Mouse (Mus musculus): ENCODE results near the gene Vps52. TPM values are rescaled to one million over a fixed set of nuclear protein-coding genes. Genes with fewer than 3 reads are reported as not detected.
A peak's percentile ranks its signal among the peaks of the same experiment; 100 is the strongest.

The Vps52 gene
- total and polyA plus RNA-seq, 2 experiments from 2014 or later = 46.8 to 66.1 TPM

DNA sequence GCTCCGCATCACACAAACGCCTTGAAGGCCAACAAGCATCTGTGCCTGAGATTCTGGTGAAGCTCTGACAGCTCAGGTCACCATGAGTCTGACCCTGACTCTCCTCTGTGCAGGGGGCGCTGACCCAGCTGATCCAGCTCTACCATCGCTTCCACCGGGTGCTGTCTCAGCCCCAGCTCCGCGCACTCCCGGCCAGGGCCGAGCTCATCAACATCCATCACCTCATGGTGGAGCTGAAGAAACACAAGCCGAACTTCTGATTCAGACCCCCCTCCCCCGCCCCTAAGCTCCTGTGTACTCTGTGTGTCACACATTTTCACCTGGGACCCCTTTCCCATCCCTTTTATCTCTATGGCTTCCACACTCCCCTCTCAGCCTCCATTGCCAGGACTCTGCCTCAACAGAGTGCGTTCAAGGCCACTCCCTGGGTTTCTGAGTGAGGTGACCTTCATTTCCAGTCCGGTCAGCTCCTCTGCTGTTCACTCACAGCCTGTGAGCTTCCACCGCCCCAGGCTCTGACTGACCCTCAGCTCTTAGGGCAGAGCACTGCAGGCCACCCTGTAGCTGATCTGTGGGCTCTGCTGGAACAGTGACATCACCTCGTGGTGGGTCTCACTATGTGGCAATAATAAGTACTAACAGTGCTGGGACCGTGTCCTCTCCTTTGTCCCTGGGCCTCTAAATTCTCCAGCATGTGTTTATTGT, 10.4 kb downstream of the Vps52 start:
- DNase-seq (no peak), ATAC-seq (no peak)
- TF ChIP-seq CTCF (IDR thresholded peaks at IDR 0.05; ENCODE audit: low read depth) = no peak
- no peak overlapping the region for H3K4me3 ChIP-seq (ENCODE audit: low read depth, low read length)
- H3K27ac ChIP-seq (ENCODE audit: low read depth, low read length) = no peak overlapping the region
- H3K9ac ChIP-seq = no peak overlapping the region
- H3K27me3 ChIP-seq (ENCODE audit: insufficient read depth, low read length) = no peaks in the 10 kb centered on the region
- H3K4me2 ChIP-seq (ENCODE audit: low read depth) = no peak overlapping the region
- H3K36me3 ChIP-seq (ENCODE audit: insufficient read depth) = peaks cover 40% of the 10 kb centered on the region
- H3K9me3 ChIP-seq (ENCODE audit: low read length) = no peaks in the 10 kb centered on the region
- WGBS = 89% methylated on average over 16 of the region's 16 CpGs
- no peaks in the 10 kb centered on the region for H3K4me1 ChIP-seq (ENCODE audit: insufficient read depth)

GRCm38 (mm10) chr17:33968489-33968888, 12.9 kb downstream of the Vps52 start:
- Histone ChIP-seq H3K9ac (no peak overlapping the region), H3K4me3 (ENCODE audit: low read depth, low read length) (no peak overlapping the region), H3K4me1 (ENCODE audit: insufficient read depth) (no peaks in the 10 kb centered on the region), H3K9me3 (ENCODE audit: low read length) (no peaks in the 10 kb centered on the region), H3K36me3 (ENCODE audit: insufficient read depth) (peaks cover 17% of the 10 kb centered on the region), H3K27me3 (ENCODE audit: insufficient read depth, low read length) (no peaks in the 10 kb centered on the region), H3K4me2 (ENCODE audit: low read depth) (no peak overlapping the region), H3K27ac (ENCODE audit: low read depth, low read length) (no peak overlapping the region)
- 4% methylated on average over 9 of the region's 9 CpGs for WGBS
- peak; percentile 95 for TF ChIP-seq CTCF (IDR thresholded peaks at IDR 0.05; ENCODE audit: low read depth)
- DNase-seq (peak; percentile 89), ATAC-seq (peak; percentile 90)

DNA sequence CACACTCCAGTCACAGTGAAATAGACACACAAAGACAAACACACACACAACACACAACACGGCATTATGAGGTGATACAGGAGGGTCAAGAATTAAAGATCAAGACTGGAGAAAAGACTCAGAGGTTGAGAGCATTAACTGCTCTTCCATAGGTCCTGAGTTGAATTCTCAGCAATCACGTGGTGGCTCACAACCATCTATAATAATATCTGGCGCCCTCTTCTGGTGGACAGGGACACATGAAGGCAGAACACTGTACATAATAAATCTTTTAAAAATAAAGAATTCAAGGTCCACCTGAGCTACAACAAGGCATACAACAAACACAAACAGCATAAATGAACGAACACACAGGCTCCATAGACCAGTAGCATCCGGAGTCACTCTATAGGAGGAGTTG, 13.3 kb downstream of the Vps52 start:
- ATAC-seq (peak; percentile 89), DNase-seq (peak; percentile 69)
- H3K4me3 ChIP-seq (ENCODE audit: low read depth, low read length) = no peak overlapping the region
- no peaks in the 10 kb centered on the region for H3K9me3 ChIP-seq (ENCODE audit: low read length)
- H3K27ac ChIP-seq (ENCODE audit: low read depth, low read length) = no peak overlapping the region
- no peak overlapping the region for H3K9ac ChIP-seq
- no peaks in the 10 kb centered on the region for H3K4me1 ChIP-seq (ENCODE audit: insufficient read depth)
- no peak overlapping the region for H3K4me2 ChIP-seq (ENCODE audit: low read depth)
- peak; percentile 55 for TF ChIP-seq CTCF (IDR thresholded peaks at IDR 0.05; ENCODE audit: low read depth)
- peaks cover 16% of the 10 kb centered on the region for H3K36me3 ChIP-seq (ENCODE audit: insufficient read depth)
- no peaks in the 10 kb centered on the region for H3K27me3 ChIP-seq (ENCODE audit: insufficient read depth, low read length)
- 32% methylated on average over 5 of the region's 5 CpGs for WGBS

- Histone ChIP-seq H3K4me3 (ENCODE audit: low read depth, low read length) (no peak overlapping the region), H3K36me3 (ENCODE audit: insufficient read depth) (peaks cover 16% of the 10 kb centered on the region), H3K4me2 (ENCODE audit: low read depth) (no peak overlapping the region), H3K4me1 (ENCODE audit: insufficient read depth) (no peaks in the 10 kb centered on the region), H3K9me3 (ENCODE audit: low read length) (no peaks in the 10 kb centered on the region), H3K9ac (no peak overlapping the region), H3K27ac (ENCODE audit: low read depth, low read length) (no peak overlapping the region), H3K27me3 (ENCODE audit: insufficient read depth, low read length) (no peaks in the 10 kb centered on the region)
- ATAC-seq = no peak
- TF ChIP-seq CTCF (IDR thresholded peaks at IDR 0.05; ENCODE audit: low read depth) = peak; percentile 35
- no peak for DNase-seq
- 80% methylated on average over 4 of the region's 4 CpGs for WGBS
These were observed 13.8 kb downstream of the Vps52 start for GRCm38 (mm10) chr17:33969394-33969793.

DNA sequence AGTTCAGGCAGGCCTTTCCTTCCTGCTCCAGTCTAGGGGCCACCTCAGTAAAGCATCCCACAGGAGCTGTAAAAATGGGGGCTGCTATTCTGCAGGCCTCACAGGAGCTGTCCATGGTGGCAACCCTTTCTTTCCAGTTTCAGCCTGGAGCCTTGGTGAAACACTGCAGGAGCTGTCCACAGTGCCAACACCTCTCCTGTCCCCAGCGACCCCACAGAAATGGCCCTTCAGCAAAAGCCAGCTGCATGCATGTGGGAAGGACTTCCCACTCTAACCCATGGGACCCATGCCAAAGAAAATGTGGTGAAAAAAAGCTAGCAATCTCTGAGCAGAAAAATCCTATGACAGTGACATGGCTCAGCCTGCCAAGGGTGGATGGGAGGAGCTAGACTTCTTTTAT, 17.1 kb downstream of the Vps52 start:
- TF ChIP-seq CTCF (IDR thresholded peaks at IDR 0.05; ENCODE audit: low read depth) = no peak
- H3K9me3 ChIP-seq (ENCODE audit: low read length) = no peaks in the 10 kb centered on the region
- H3K4me1 ChIP-seq (ENCODE audit: insufficient read depth) = no peaks in the 10 kb centered on the region
- no peak overlapping the region for H3K4me2 ChIP-seq (ENCODE audit: low read depth)
- DNase-seq = no peak
- H3K9ac ChIP-seq = no peak overlapping the region
- no peak overlapping the region for H3K27ac ChIP-seq (ENCODE audit: low read depth, low read length)
- peaks cover 4% of the 10 kb centered on the region; the same call in 1 of the 2 replicates for H3K27me3 ChIP-seq (ENCODE audit: insufficient read depth, low read length)
- no peaks in the 10 kb centered on the region for H3K36me3 ChIP-seq (ENCODE audit: insufficient read depth)
- H3K4me3 ChIP-seq (ENCODE audit: low read depth, low read length) = no peak overlapping the region
- no peak for ATAC-seq
- WGBS = 19% methylated on average over 1 of the region's 1 CpGs

GRCm38 (mm10) chr17:33973572-33973971, 18.0 kb downstream of the Vps52 start:
- TF ChIP-seq CTCF (IDR thresholded peaks at IDR 0.05; ENCODE audit: low read depth) = no peak
- ATAC-seq (no peak), DNase-seq (no peak)
- H3K4me1 ChIP-seq (ENCODE audit: insufficient read depth) = no peaks in the 10 kb centered on the region
- H3K4me3 ChIP-seq (ENCODE audit: low read depth, low read length) = no peak overlapping the region
- WGBS = 60% methylated on average over 3 of the region's 3 CpGs
- H3K4me2 ChIP-seq (ENCODE audit: low read depth) = no peak overlapping the region
- H3K36me3 ChIP-seq (ENCODE audit: insufficient read depth) = no peaks in the 10 kb centered on the region
- H3K9ac ChIP-seq = no peak overlapping the region
- no peaks in the 10 kb centered on the region for H3K9me3 ChIP-seq (ENCODE audit: low read length)
- H3K27me3 ChIP-seq (ENCODE audit: insufficient read depth, low read length) = peaks cover 9% of the 10 kb centered on the region
- H3K27ac ChIP-seq (ENCODE audit: low read depth, low read length) = no peak overlapping the region

GRCm38 (mm10) chr17:33977861-33978557, 22.4 kb downstream of the Vps52 start:
- WGBS = 4% methylated on average over 57 of the region's 57 CpGs
- H3K4me1 ChIP-seq (ENCODE audit: insufficient read depth) = 0 out of 2 replicates have a peak, but pooled peaks cover 4% of the 10 kb centered on the region
- TF ChIP-seq CTCF (IDR thresholded peaks at IDR 0.05; ENCODE audit: low read depth) = no peak

More at GRCm38 (mm10) chr17:33977861-33978557, 22.4 kb downstream of the Vps52 start:
- Histone ChIP-seq H3K4me3 (ENCODE audit: low read depth, low read length) (peak overlapping the region; percentile 37), H3K27me3 (ENCODE audit: insufficient read depth, low read length) (peaks cover 9% of the 10 kb centered on the region), H3K9me3 (ENCODE audit: low read length) (no peaks in the 10 kb centered on the region), H3K36me3 (ENCODE audit: insufficient read depth) (no peaks in the 10 kb centered on the region), H3K27ac (ENCODE audit: low read depth, low read length) (no peak overlapping the region), H3K9ac (0 out of 2 replicates have a peak overlapping the region, but pooled peaks have one; percentile 34), H3K4me2 (ENCODE audit: low read depth) (peak overlapping the region; percentile 57)
- DNase-seq = no peak
- no peak for ATAC-seq

Measured in forebrain, postnatal 0 days (tissue).